Mouse (Mus musculus): ENCODE measurements around the gene Plekha7.

Gene Plekha7

GRCm38 (mm10) chr7:116187521-116187920 is 120.7 kb downstream of the Plekha7 start:
- no peak for DNase-seq (ENCODE audit: low read depth, low spot score)

DNA sequence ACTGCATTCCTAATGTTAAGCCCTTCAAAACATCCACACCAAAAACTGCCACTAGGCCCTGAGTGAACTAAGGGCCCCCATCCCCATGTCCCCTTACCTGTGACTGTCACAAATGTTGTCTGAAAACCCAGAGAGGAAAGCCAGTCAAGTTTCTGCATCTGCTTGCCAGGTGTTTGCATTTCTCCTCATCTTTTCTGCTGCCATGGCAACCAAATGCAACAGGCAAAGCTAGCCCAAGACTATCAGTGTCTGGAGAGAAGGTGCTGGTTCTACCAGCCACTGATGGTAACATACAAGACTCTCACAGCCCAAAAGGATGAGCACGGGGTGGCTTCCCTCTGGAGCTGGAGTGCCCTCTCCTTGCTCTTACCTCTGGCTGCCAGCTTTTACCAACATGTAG is 121.3 kb downstream of the Plekha7 start:
- DNase-seq (ENCODE audit: low read depth, low spot score), result no peak

DNA sequence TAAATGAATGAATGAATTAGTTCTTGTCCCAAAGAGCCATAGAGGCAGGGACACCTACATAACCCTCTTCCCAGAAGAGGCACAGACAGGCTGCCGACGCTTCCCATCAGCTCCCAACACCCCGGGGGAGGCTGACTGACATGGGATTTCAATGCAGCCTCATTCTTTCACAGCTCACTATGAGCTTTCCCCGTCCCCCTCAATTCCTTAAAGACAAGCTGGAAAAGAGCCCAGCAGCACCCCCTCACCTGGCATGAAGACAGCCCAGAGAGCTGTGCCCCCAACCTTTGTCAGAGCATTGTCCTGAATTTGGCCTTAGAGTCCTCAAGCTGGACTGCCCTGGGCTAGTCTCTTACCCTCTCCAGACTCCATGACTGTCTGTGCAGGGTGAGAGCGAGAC is 122.0 kb downstream of the Plekha7 start:
- no peak for DNase-seq (ENCODE audit: low read depth, low spot score)

- no peak for DNase-seq (ENCODE audit: low read depth, low spot score)
These were observed 123.7 kb downstream of the Plekha7 start for GRCm38 (mm10) chr7:116184358-116185057.

- no peak for DNase-seq (ENCODE audit: low read depth, low spot score)
These were observed 125.7 kb downstream of the Plekha7 start for GRCm38 (mm10) chr7:116182451-116182850.

GRCm38 (mm10) chr7:116181444-116181946 is 126.7 kb downstream of the Plekha7 start:
- no peak for DNase-seq (ENCODE audit: low read depth, low spot score)

DNA sequence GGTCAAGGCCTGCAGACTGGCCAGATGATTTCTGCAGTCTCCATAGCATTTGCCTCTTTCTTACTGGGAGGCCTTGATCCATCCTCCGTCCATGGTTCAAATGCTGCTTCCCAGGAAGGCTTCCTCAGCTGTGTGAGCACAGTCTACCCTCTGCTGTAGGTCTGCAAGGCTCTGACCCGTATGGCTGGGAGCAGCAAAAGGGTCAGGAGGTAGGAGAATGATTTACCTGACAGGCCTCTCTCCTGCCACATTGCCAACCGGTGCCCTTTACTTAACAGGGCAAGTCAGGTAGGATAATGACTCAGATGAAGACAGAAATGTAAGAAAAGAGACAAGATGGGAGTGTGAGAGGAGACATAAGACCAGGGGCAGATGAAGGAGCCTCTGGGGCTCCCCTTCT is 129.3 kb downstream of the Plekha7 start:
- DNase-seq (ENCODE audit: low read depth, low spot score), result no peak

DNA sequence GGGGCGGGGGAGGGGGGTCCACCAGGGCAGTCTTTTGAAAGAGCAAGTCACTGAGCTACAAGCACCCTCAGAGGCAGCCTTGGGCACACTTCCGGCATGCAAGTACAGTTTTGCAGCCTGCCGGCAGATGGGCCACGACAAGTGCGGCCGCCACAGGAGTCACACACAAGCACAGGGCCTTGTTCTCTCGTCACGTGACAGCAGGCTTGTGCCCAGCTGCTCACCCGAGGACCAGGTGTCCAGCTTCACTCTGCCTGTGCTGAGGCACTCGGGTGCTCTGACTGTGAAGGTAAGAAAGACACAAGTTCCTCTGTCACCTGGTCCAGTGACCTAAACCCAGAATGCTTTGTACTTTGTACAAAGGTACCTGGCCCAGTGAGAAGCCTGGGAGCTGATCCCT is 135.4 kb downstream of the Plekha7 start:
- DNase-seq (ENCODE audit: low read depth, low spot score), result no peak

DNA sequence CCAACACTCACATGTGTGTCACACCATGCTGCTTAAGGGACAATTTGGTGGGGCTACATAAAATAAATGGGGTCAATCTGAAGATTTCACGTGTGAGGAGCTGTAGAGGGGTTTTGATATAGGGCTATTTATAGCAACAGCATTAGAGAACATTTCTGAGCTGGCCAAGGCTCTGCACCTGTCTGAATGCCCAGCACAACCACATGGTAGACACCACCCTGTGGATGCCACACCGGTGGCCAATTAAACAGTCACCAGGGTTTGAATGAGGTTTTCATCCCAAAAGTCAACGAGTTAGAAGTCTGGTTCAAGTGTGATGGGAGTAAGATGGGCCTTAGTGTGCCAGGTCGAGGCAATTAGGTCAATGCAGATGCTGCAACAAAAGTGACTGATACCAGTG is 138.8 kb downstream of the Plekha7 start:
- DNase-seq (ENCODE audit: low read depth, low spot score), result no peak

- DNase-seq (ENCODE audit: low read depth, low spot score), result no peak
These were observed 140.0 kb downstream of the Plekha7 start for GRCm38 (mm10) chr7:116168224-116168623.

- no peak for DNase-seq (ENCODE audit: low read depth, low spot score)
These were observed 143.9 kb downstream of the Plekha7 start for GRCm38 (mm10) chr7:116164232-116164631.

- DNase-seq (ENCODE audit: low read depth, low spot score), result peak; percentile 21
These were observed 146.6 kb downstream of the Plekha7 start for GRCm38 (mm10) chr7:116161544-116161943.

- no peak for DNase-seq (ENCODE audit: low read depth, low spot score)
These were observed 151.4 kb downstream of the Plekha7 start for GRCm38 (mm10) chr7:116156894-116157143.

DNA sequence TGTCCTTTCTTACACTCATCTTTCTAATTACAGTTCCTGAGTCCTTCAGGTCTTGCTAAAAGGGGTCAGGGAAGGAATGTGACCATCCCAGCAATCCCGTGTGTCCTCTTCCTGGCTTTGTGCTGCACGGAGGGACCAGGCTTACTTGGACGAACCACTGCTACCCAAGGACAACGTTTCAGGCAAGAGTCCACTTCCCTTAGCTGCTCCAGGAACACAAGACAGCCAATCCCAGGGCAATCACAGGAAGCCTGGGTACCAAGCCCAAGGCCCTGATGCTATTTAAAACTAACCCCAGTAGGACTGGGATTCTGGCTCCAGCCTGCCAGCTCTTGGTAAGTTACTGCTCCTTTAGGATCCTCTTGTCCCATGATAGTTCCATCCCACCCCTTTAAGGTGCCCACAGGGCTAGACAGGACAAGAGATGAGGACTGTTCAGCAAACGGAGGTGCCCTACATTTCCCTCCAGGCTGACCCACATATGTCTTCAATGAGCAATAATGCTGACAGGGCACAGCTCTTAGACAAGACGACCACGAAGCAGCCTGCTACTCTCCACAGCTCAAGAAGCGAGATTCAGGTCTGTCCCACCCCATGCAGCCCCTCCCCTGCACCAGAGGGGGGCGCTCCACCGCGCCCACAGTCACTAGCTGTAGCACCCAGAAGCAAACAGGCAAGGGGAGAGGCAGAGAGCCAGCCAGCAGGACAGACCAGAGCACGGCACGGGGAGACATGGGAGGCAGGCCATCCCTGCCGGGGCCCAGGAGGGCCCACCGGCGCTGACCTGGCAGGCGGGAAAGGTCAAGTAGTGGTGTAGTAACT is 151.9 kb downstream of the Plekha7 start:
- no peak for DNase-seq (ENCODE audit: low read depth, low spot score)

- DNase-seq (ENCODE audit: low read depth, low spot score), result no peak
These were observed 154.3 kb downstream of the Plekha7 start for GRCm38 (mm10) chr7:116153781-116154368.

GRCm38 (mm10) chr7:116149568-116149967 is 158.6 kb downstream of the Plekha7 start:
- DNase-seq (ENCODE audit: low read depth, low spot score), result no peak

GRCm38 (mm10) chr7:116147114-116147513 is 161.1 kb downstream of the Plekha7 start:
- DNase-seq (ENCODE audit: low read depth, low spot score), result no peak

GRCm38 (mm10) chr7:116145030-116145429 is 163.1 kb downstream of the Plekha7 start:
- DNase-seq (ENCODE audit: low read depth, low spot score), result no peak

- no peak for DNase-seq (ENCODE audit: low read depth, low spot score)
These were observed 170.5 kb downstream of the Plekha7 start for GRCm38 (mm10) chr7:116137671-116138070.

GRCm38 (mm10) chr7:116137149-116137548 is 171.0 kb downstream of the Plekha7 start:
- DNase-seq (ENCODE audit: low read depth, low spot score), result no peak

- no peak for DNase-seq (ENCODE audit: low read depth, low spot score)
These were observed 173.5 kb downstream of the Plekha7 start for GRCm38 (mm10) chr7:116134413-116135292.

DNA sequence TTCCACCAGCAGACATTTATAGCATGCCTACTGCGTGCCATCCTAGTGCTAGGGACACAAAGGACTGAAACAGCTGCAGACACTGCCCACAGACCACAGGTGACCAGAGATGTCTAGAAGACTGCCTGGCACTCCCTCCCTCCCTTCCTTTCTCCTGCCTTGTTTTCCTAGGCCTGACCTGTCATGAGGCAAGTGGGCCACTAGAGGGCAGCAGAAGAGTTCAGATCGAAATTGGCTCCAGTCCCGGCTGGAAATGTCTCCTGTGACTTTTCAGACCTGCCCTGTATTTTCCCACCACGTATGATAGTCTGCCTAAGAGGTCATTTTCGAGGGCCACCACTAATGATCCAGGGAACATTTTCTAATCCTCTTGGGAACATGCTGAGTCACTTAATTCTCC is 176.1 kb downstream of the Plekha7 start:
- peak; percentile 51 for DNase-seq (ENCODE audit: low read depth, low spot score)
